Mouse (Mus musculus) E14TG2a.4 (cell line): ENCODE measurements around the gene Myo1a.

Experiments
- CTCF ChIP-seq: conservative IDR thresholded peaks from 2 replicates; pipeline ENCODE4 v1.5.1; 2014; ENCODE audit warnings: low read length
- NANOG ChIP-seq: IDR thresholded peaks from 2 replicates; pipeline ENCODE4 v1.6.1; 2014; ENCODE audit warnings: borderline replicate concordance, low read length, mixed read lengths
- POU5F1 ChIP-seq: IDR thresholded peaks from 2 replicates; pipeline ENCODE4 v1.6.1; 2014; ENCODE audit warnings: low read length, borderline replicate concordance

DNA sequence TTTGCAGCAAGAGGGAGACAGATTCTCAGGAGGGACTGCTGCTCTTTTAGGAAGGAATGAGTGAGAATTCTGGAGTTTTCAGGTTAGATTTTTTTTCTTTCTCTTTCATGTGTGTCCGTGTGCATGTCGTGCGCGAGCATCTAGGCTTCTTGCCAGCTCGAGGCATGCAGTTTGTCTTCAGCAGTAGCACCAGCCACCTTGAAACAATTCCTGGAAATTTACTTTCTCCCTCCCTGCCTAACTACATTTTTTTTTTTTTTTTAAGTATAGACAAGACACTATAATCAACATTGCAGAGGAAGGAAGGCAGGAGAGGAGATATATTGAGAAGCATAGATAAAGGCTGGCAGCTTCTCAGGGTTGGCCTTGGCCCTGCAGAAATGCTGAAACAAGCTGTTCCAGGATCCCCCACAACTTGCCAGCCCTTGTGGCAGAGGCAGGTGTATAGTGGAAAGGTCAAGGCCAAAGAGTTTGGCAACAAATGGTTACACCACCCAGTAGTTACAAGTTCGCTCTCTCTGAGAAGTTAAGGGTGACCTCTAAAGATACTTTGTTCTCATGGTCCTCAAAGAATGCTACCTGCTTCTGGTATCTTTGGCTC lies 49.7 kb downstream of the Myo1a start:
- TF ChIP-seq CTCF (no peak), POU5F1 (no peak), NANOG (no peak)
